ENCODE assay signal across 8 mouse cellular contexts in the genomic region with DNA sequence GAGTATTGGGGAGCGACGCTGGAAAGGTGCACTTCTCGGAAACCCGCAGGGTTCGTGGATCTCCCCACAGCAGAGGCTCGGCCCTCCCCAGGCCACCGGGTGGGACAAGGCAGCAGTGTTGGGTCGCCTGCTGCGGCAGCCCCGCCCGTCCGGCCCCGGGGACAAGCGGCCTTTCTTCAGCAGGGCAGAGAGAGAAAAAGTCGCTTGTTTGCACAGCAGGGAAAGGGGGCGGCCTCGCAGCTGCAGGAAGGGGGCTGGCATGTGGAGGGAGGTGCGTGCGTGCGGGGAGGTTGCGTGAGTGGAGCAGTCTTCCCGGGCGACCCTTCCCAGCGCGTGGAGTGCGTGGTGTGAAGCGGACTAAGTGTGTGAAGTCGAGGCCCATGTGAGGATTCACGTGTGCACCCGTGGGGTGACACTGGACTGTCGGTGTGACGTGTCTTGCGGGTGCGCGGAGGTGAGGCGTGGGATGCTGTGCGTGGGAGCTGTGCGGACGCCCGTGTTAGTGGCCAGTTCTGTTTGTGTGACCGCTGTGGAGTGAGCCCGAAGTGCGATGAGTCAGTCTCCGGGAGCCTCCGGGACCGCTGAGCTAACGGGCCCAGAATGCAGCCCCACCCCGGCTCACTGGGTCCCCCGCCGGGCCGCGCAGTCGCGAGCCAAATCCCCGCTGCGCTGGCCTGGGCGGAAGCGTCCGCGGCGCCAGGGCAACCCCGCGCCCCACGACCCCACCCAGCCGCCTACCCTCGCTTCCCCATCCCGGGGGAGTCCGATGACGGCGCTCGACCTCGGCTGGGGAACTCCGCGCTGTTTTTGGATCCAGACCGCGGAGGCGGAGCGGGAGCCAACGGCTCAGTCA. TPM values are rescaled to one million over a fixed set of nuclear protein-coding genes. Genes with fewer than 3 reads are reported as not detected.
A peak's percentile ranks its signal among the peaks of the same experiment; 100 is the strongest.
DNase-seq lines count a peak whose midpoint lies in the region; ATAC-seq and TF ChIP-seq lines count a peak whose summit lies in the region.

No protein-coding gene starts in this region.

- TF ChIP-seq POLR2A in CH12.LX (IDR thresholded peaks at IDR 0.05; ENCODE audit: low read depth, low read length): no peak

- peak overlapping the region; percentile 90 for H3K4me2 ChIP-seq in CH12.LX (ENCODE audit: insufficient read depth, low read depth, poor library complexity, severe bottlenecking)
- peak overlapping the region; percentile 99 for H3K4me2 ChIP-seq in embryonic facial prominence, embryonic 11.5 days (ENCODE audit: low read depth, low read length)
- H3K4me2 ChIP-seq in heart, embryonic 11.5 days: peak overlapping the region; percentile 98
- peak overlapping the region; percentile 96 for H3K4me2 ChIP-seq in lung, embryonic 15.5 days

- H3K9me3 ChIP-seq in CH12.LX (replicated peaks; ENCODE audit: low read length): peaks cover 1% of the 10 kb centered on the region
- no peaks in the 10 kb centered on the region for H3K9me3 ChIP-seq in embryonic facial prominence, embryonic 11.5 days (replicated peaks; ENCODE audit: control insufficient read depth, low read length)
- H3K9me3 ChIP-seq in heart, embryonic 11.5 days (replicated peaks; ENCODE audit: control insufficient read depth, low read length): no peaks in the 10 kb centered on the region
- H3K9me3 ChIP-seq in lung, embryonic 15.5 days: no peaks in the 10 kb centered on the region

- dilution Hi-C loops in CH12.LX (cut with MboI; ENCODE audit: extremely low pct_ligation_motif_present, extremely low pct_unique_long_range_greater_than_20kb, low sequenced_read_pairs): no loop called here

- no peaks in the 10 kb centered on the region for H3K79me2 ChIP-seq in CH12.LX (replicated peaks; ENCODE audit: control insufficient read depth, extremely low read depth, insufficient read depth, poor library complexity, severe bottlenecking)

- in situ Hi-C loops in CH12.LX (cut with MboI; ENCODE audit: low pct_ligation_motif_present, low pct_unique_long_range_greater_than_20kb, low sequenced_read_pairs): no loop called here

- no peak overlapping the region for H3K27ac ChIP-seq in CH12.LX (ENCODE audit: insufficient read depth, low read depth)
- H3K27ac ChIP-seq in embryonic facial prominence, embryonic 11.5 days (replicated peaks; ENCODE audit: low read depth, low read length): peak overlapping the region; percentile 35; the same call in 1 of the 2 replicates
- H3K27ac ChIP-seq in heart, embryonic 11.5 days (ENCODE audit: low read depth, low read length): peak overlapping the region; percentile 54
- H3K27ac ChIP-seq in lung, embryonic 15.5 days: peak overlapping the region; percentile 82

- no peak for TF ChIP-seq RAD21 in CH12.LX (IDR thresholded peaks at IDR 0.05; ENCODE audit: low read depth, low read length)

- H3K4me1 ChIP-seq in CH12.LX (ENCODE audit: control insufficient read depth in 1 of 2, insufficient read depth in 2 of 2): peaks cover 13 to 36% of the 10 kb centered on the region in 2 experiments
- H3K4me1 ChIP-seq in embryonic facial prominence, embryonic 11.5 days (ENCODE audit: control insufficient read depth, insufficient read depth, low read length): peaks cover 2% of the 10 kb centered on the region; the same call in 1 of the 2 replicates
- H3K4me1 ChIP-seq in heart, embryonic 11.5 days (ENCODE audit: control insufficient read depth, insufficient read depth, low read length): peaks cover 8% of the 10 kb centered on the region
- H3K4me1 ChIP-seq in lung, embryonic 15.5 days: peaks cover 61% of the 10 kb centered on the region

- no peak for TF ChIP-seq CTCF in CH12.LX (conservative IDR thresholded peaks at IDR 0.05 in 1 of 2, IDR thresholded peaks at IDR 0.05 in 1 of 2; ENCODE audit: low read depth in 2 of 2, low read length in 2 of 2)

- WGBS in embryonic facial prominence, embryonic 11.5 days: under 1% methylated on average over 73 of the region's 79 CpGs
- under 1% methylated on average over 78 of the region's 79 CpGs for WGBS in heart, embryonic 11.5 days (ENCODE audit: insufficient replicate concordance)
- under 1% methylated on average over 79 of the region's 79 CpGs for WGBS in lung, embryonic 15.5 days

- no peaks in the 10 kb centered on the region for H3K36me3 ChIP-seq in CH12.LX (replicated peaks in 1 of 2; ENCODE audit: control insufficient read depth in 1 of 2, insufficient read depth in 1 of 2, low read length in 1 of 2)
- H3K36me3 ChIP-seq in embryonic facial prominence, embryonic 11.5 days (replicated peaks; ENCODE audit: control insufficient read depth, insufficient read depth, low read depth, low read length): no peaks in the 10 kb centered on the region
- no peaks in the 10 kb centered on the region for H3K36me3 ChIP-seq in heart, embryonic 11.5 days (ENCODE audit: control insufficient read depth, insufficient read depth, low read length)
- no peaks in the 10 kb centered on the region for H3K36me3 ChIP-seq in lung, embryonic 15.5 days

- peaks cover 43% of the 10 kb centered on the region for H3K27me3 ChIP-seq in CH12.LX (replicated peaks)
- no peaks in the 10 kb centered on the region for H3K27me3 ChIP-seq in embryonic facial prominence, embryonic 11.5 days (ENCODE audit: control insufficient read depth, insufficient read depth, low read length)
- H3K27me3 ChIP-seq in heart, embryonic 11.5 days (ENCODE audit: control insufficient read depth, insufficient read depth, low read length): no peaks in the 10 kb centered on the region
- H3K27me3 ChIP-seq in lung, embryonic 15.5 days: no peaks in the 10 kb centered on the region

- TF ChIP-seq EP300 in CH12.LX (IDR thresholded peaks at IDR 0.05; ENCODE audit: low read length): no peak

- H3K4me3 ChIP-seq in CH12.LX (replicated peaks in 1 of 3; ENCODE audit: low read depth in 2 of 3, low read length in 2 of 3, poor library complexity in 1 of 3): peak overlapping the region; percentile 47 to 59 (median 51)
- H3K4me3 ChIP-seq in embryonic facial prominence, embryonic 11.5 days (ENCODE audit: low read depth, low read length): peak overlapping the region; percentile 62
- H3K4me3 ChIP-seq in heart, embryonic 11.5 days (ENCODE audit: low read depth, low read length): peak overlapping the region; percentile 68
- peak overlapping the region; percentile 58 for H3K4me3 ChIP-seq in lung, embryonic 15.5 days

- peak overlapping the region; percentile 42 for H3K9ac ChIP-seq in CH12.LX (ENCODE audit: insufficient read depth, low read depth)
- H3K9ac ChIP-seq in embryonic facial prominence, embryonic 11.5 days (replicated peaks; ENCODE audit: low read length): peak overlapping the region; percentile 73
- peak overlapping the region; percentile 68 for H3K9ac ChIP-seq in heart, embryonic 11.5 days (ENCODE audit: low read depth, low read length)
- H3K9ac ChIP-seq in lung, embryonic 15.5 days: peak overlapping the region; percentile 59

- ATAC-seq in embryonic facial prominence, embryonic 11.5 days (replicated peaks; ENCODE audit: insufficient number of reproducible peaks, low FRiP score, low TSS enrichment, low read depth): peak; percentile 17; the same call in 1 of the 2 replicates
- peak; percentile 24 for ATAC-seq in heart, embryonic 11.5 days (replicated peaks; ENCODE audit: insufficient number of reproducible peaks, low FRiP score, low TSS enrichment)
- peak; percentile 15; the same call in 1 of the 2 replicates for ATAC-seq in lung, embryonic 15.5 days (ENCODE audit: borderline replicate concordance, extremely low read depth, low FRiP score, low TSS enrichment)
- ATAC-seq in neutrophil, adult 5-6 weeks (ENCODE audit: extremely low read depth, insufficient number of reproducible peaks, low FRiP score, poor library complexity, severe bottlenecking): 0 out of 2 replicates have a peak, but pooled peaks have one; percentile 4

- DNase-seq in CH12.LX (ENCODE audit: extremely low read depth) (peak; percentile 29), R1 (ENCODE audit: low read depth, low spot score) (peak; percentile 58), adipocyte (ENCODE audit: low spot score) (no peak)
- DNase-seq in embryonic facial prominence, embryonic 11.5 days (ENCODE audit: low spot score): no peak
- peak; percentile 42 for DNase-seq in kidney, adult 9 months

TF ChIP-seq in CH12.LX, 34 proteins besides CTCF, POLR2A, EP300 and RAD21:
- TF ChIP-seq UBTF (IDR thresholded peaks at IDR 0.05; ENCODE audit: low read depth, low read length): peak; percentile 83; the same call in 1 of the 2 replicates
- TF ChIP-seq TBP (conservative IDR thresholded peaks at IDR 0.05; ENCODE audit: low read depth, low read length): no peak
- TF ChIP-seq NRF1 (IDR thresholded peaks at IDR 0.05; ENCODE audit: low read depth, low read length): peak; percentile 69
- no peak for TF ChIP-seq HCFC1 (IDR thresholded peaks at IDR 0.05; ENCODE audit: low read depth, low read length)
- TF ChIP-seq CHD2 (IDR thresholded peaks at IDR 0.05; ENCODE audit: low read length): no peak
- no peak for TF ChIP-seq NELFE (IDR thresholded peaks at IDR 0.05; ENCODE audit: low read depth, low read length)
- peak; percentile 45 for TF ChIP-seq ELF1 (IDR thresholded peaks at IDR 0.05; ENCODE audit: low read depth, low read length)

RNA-seq across cellular contexts. Expression of gene Phldb1, which starts 1.1 kb away (rescaled TPM):
- total RNA-seq in CH12.LX (2012; rRNA removed) (10.1 and 14.6 TPM in 2 replicates), CH12.LX (2014; rRNA removed) (7.9 and 9.7 TPM in 2 replicates)
- 15.1 and 18.3 TPM in 2 replicates for polyA plus RNA-seq in CH12.LX (2012; ENCODE audit: insufficient read length, low read depth)
- polyA plus RNA-seq in embryonic facial prominence, embryonic 11.5 days (2014; fragmentation: Nextera tagmentation; extraction: Ambion mirVana): 27.8 and 30.0 TPM in 2 replicates
- polyA plus RNA-seq in heart, embryonic 11.5 days (2014; fragmentation: Nextera tagmentation; extraction: Ambion mirVana): 23.6 and 24.2 TPM in 2 replicates
- polyA plus RNA-seq in lung, embryonic 15.5 days (2015; fragmentation: Nextera tagmentation; extraction: Ambion mirVana): 26.6 and 33.2 TPM in 2 replicates
- total RNA-seq in neutrophil, adult 5-6 weeks (2017): 0.25 TPM in 1 of 2 replicates, not detected in the other

RNA-seq across cellular contexts. Expression of gene Arcn1, which starts 33.7 kb away (rescaled TPM):
- total RNA-seq in CH12.LX (2012; rRNA removed): 79.4 and 95.2 TPM in 2 replicates
- total RNA-seq in CH12.LX (2014; rRNA removed): 145 and 150 TPM in 2 replicates
- polyA plus RNA-seq in CH12.LX (2012; ENCODE audit: insufficient read length, low read depth): 127 and 146 TPM in 2 replicates
- 208 and 223 TPM in 2 replicates for polyA plus RNA-seq in embryonic facial prominence, embryonic 11.5 days (2014; fragmentation: Nextera tagmentation; extraction: Ambion mirVana)
- polyA plus RNA-seq in heart, embryonic 11.5 days (2014; fragmentation: Nextera tagmentation; extraction: Ambion mirVana): 139 and 168 TPM in 2 replicates
- 193 and 199 TPM in 2 replicates for polyA plus RNA-seq in lung, embryonic 15.5 days (2015; fragmentation: Nextera tagmentation; extraction: Ambion mirVana)
- total RNA-seq in neutrophil, adult 5-6 weeks (2017): 130 and 132 TPM in 2 replicates

RNA-seq across cellular contexts. Expression of gene Ift46, which starts 33.8 kb away (rescaled TPM):
- total RNA-seq in CH12.LX (2012; rRNA removed) (49.8 and 51.4 TPM in 2 replicates), CH12.LX (2014; rRNA removed) (57.7 and 60.7 TPM in 2 replicates)
- polyA plus RNA-seq in CH12.LX (2012; ENCODE audit: insufficient read length, low read depth): 77.7 and 80.0 TPM in 2 replicates
- 142 and 152 TPM in 2 replicates for polyA plus RNA-seq in embryonic facial prominence, embryonic 11.5 days (2014; fragmentation: Nextera tagmentation; extraction: Ambion mirVana)
- 71.4 and 72.5 TPM in 2 replicates for polyA plus RNA-seq in heart, embryonic 11.5 days (2014; fragmentation: Nextera tagmentation; extraction: Ambion mirVana)
- 93.2 and 99.1 TPM in 2 replicates for polyA plus RNA-seq in lung, embryonic 15.5 days (2015; fragmentation: Nextera tagmentation; extraction: Ambion mirVana)
- total RNA-seq in neutrophil, adult 5-6 weeks (2017): 49.6 and 51.0 TPM in 2 replicates

Comparison
In these comparisons a context has a peak if more than half of its experiments do, and no peak if none do; other contexts are left out.
1. DNase-seq: peak in CH12.LX (single experiment), R1 (single experiment) and kidney, adult 9 months (single experiment); none in embryonic facial prominence, embryonic 11.5 days (single experiment) and adipocyte (single experiment).
2. Peak in every context shown above with its lines, with median percentiles within 50 percentile points of each other: H3K4me2 ChIP-seq, H3K4me3 ChIP-seq, H3K9ac ChIP-seq and ATAC-seq.